In genomic region chr4:119996377-119996776, GRCm38 (mm10) we compare ENCODE assay signal across 20 mouse cellular contexts.
DNase-seq lines count a peak whose midpoint lies in the region; ATAC-seq and TF ChIP-seq lines count a peak whose summit lies in the region.
"Had no signal": no experiment of that assay in that cellular context is flagged by ENCODE, and none has a peak within 500 bp of the region (broad histone marks: within the 10 kb centered on the region; RNA-seq: fewer than 3 reads in every experiment).

No protein-coding gene starts in this region.

- DNase-seq in heart, adult 2 months: no peak
- DNase-seq in heart, postnatal 25 days (ENCODE audit: low spot score): no peak
- DNase-seq in liver, embryonic 14.5 days (ENCODE audit: low read depth in 3 of 3, low spot score in 3 of 3): no peak
- DNase-seq in liver: no peak
- peak; percentile 17 for DNase-seq in naive thymus-derived CD4-positive, alpha-beta T cell, adult 2 months (ENCODE audit: low read depth)
- DNase-seq in hindbrain, embryonic 10.5 days (ENCODE audit: low spot score): no peak
- DNase-seq: adrenal gland, postnatal 25 days; gastrocnemius, postnatal 25 days; kidney, adult 11 months; kidney, postnatal 4 days; layer of hippocampus, postnatal 36 days; lung, adult 2 months; right cerebral cortex, adult 18-20 months; thymus, postnatal 25 days had no signal

- no peaks in the 10 kb centered on the region for H3K4me1 ChIP-seq in heart, adult 2 months (ENCODE audit: control insufficient read depth, insufficient read depth, low read length)
- no peaks in the 10 kb centered on the region for H3K4me1 ChIP-seq in liver, embryonic 14.5 days (replicated peaks; ENCODE audit: control insufficient read depth in 2 of 2, insufficient read depth in 2 of 2, low read length in 1 of 2)
- no peaks in the 10 kb centered on the region for H3K4me1 ChIP-seq in E14TG2a.4 (replicated peaks; ENCODE audit: low read depth, low read length)
- peaks cover 12% of the 10 kb centered on the region for H3K4me1 ChIP-seq in hindbrain, embryonic 10.5 days (replicated peaks)
- H3K4me1 ChIP-seq: embryonic facial prominence, embryonic 13.5 days; limb, embryonic 10.5 days; stomach, embryonic 15.5 days had no signal

- H3K36me3 ChIP-seq in heart, adult 2 months (ENCODE audit: control insufficient read depth, insufficient read depth, low read length): no peaks in the 10 kb centered on the region
- H3K36me3 ChIP-seq in liver, embryonic 14.5 days (replicated peaks; ENCODE audit: control insufficient read depth, insufficient read depth, low read depth): no peaks in the 10 kb centered on the region
- H3K36me3 ChIP-seq in E14TG2a.4 (ENCODE audit: insufficient read depth, low read length): no peaks in the 10 kb centered on the region
- no peaks in the 10 kb centered on the region for H3K36me3 ChIP-seq in hindbrain, embryonic 10.5 days
- H3K36me3 ChIP-seq: embryonic facial prominence, embryonic 13.5 days; heart, embryonic 12.5 days; limb, embryonic 10.5 days; stomach, embryonic 15.5 days had no signal

- peak; percentile 33 for TF ChIP-seq CTCF in heart, adult 2 months (IDR thresholded peaks at IDR 0.05)
- peak; percentile 48 for TF ChIP-seq CTCF in liver, embryonic 14.5 days (IDR thresholded peaks at IDR 0.05; ENCODE audit: low read depth)
- TF ChIP-seq CTCF in E14TG2a.4 (conservative IDR thresholded peaks at IDR 0.05; ENCODE audit: low read length): peak; percentile 47

- TF ChIP-seq POLR2A in heart, adult 2 months (IDR thresholded peaks at IDR 0.05; ENCODE audit: insufficient read depth, low read depth, low read length): no peak

- H3K79me2 ChIP-seq in heart, adult 2 months (replicated peaks; ENCODE audit: control insufficient read depth, insufficient read depth, low read length): 0 out of 2 replicates have a peak, but pooled peaks cover 2% of the 10 kb centered on the region

- no peak for ATAC-seq in liver, embryonic 14.5 days (ENCODE audit: insufficient read depth)
- ATAC-seq: activated CD4-positive, CD25-positive, alpha-beta regulatory T cell, adult 4 months had no signal

- H3K9ac ChIP-seq in heart, adult 2 months (ENCODE audit: low read depth, low read length): no peak overlapping the region
- H3K9ac ChIP-seq in liver, embryonic 14.5 days (replicated peaks): no peak overlapping the region
- H3K9ac ChIP-seq: embryonic facial prominence, embryonic 13.5 days; heart, embryonic 12.5 days; stomach, embryonic 15.5 days had no signal

- no peak overlapping the region for H3K27ac ChIP-seq in heart, adult 2 months
- no peak overlapping the region for H3K27ac ChIP-seq in liver, embryonic 14.5 days
- H3K27ac ChIP-seq in hindbrain, embryonic 10.5 days: no peak overlapping the region
- H3K27ac ChIP-seq: embryonic facial prominence, embryonic 13.5 days; limb, embryonic 10.5 days; stomach, embryonic 15.5 days had no signal

- H3K9me3 ChIP-seq in liver, embryonic 14.5 days (ENCODE audit: control insufficient read depth, low read length): no peaks in the 10 kb centered on the region
- H3K9me3 ChIP-seq in E14TG2a.4 (ENCODE audit: low read length): no peaks in the 10 kb centered on the region
- no peaks in the 10 kb centered on the region for H3K9me3 ChIP-seq in hindbrain, embryonic 10.5 days
- H3K9me3 ChIP-seq: embryonic facial prominence, embryonic 13.5 days; heart, embryonic 12.5 days; limb, embryonic 10.5 days; stomach, embryonic 15.5 days had no signal

- H3K4me3 ChIP-seq in heart, adult 2 months: no peak overlapping the region
- no peak overlapping the region for H3K4me3 ChIP-seq in liver, embryonic 14.5 days (ENCODE audit: insufficient read depth in 1 of 2, low read depth in 2 of 2, low read length in 2 of 2)
- H3K4me3 ChIP-seq in E14TG2a.4 (replicated peaks; ENCODE audit: low read length): no peak overlapping the region
- H3K4me3 ChIP-seq in hindbrain, embryonic 10.5 days: no peak overlapping the region
- H3K4me3 ChIP-seq: embryonic facial prominence, embryonic 13.5 days; heart, embryonic 12.5 days; limb, embryonic 10.5 days; stomach, embryonic 15.5 days had no signal

- 97% methylated on average over 1 of the region's 1 CpGs for WGBS in heart, adult 2 months
- 72% methylated on average over 1 of the region's 1 CpGs for WGBS in liver, embryonic 14.5 days (ENCODE audit: insufficient replicate concordance)
- 89% methylated on average over 1 of the region's 1 CpGs for WGBS in hindbrain, embryonic 10.5 days

- no peak overlapping the region for H3K4me2 ChIP-seq in liver, embryonic 14.5 days (ENCODE audit: low read depth)
- H3K4me2 ChIP-seq: embryonic facial prominence, embryonic 13.5 days; heart, embryonic 12.5 days; stomach, embryonic 15.5 days had no signal

- no peak for TF ChIP-seq EP300 in heart, adult 2 months (IDR thresholded peaks at IDR 0.05; ENCODE audit: insufficient read depth, low read depth, low read length)
- TF ChIP-seq EP300 in liver, embryonic 14.5 days (IDR thresholded peaks at IDR 0.05; ENCODE audit: low read depth): no peak

- no peaks in the 10 kb centered on the region for H3K27me3 ChIP-seq in heart, adult 2 months (ENCODE audit: control insufficient read depth, insufficient read depth, low read length)
- no peaks in the 10 kb centered on the region for H3K27me3 ChIP-seq in liver, embryonic 14.5 days (ENCODE audit: control insufficient read depth, insufficient read depth, low read length)
- H3K27me3 ChIP-seq in E14TG2a.4 (ENCODE audit: insufficient read depth, low read length): no peaks in the 10 kb centered on the region
- no peaks in the 10 kb centered on the region for H3K27me3 ChIP-seq in hindbrain, embryonic 10.5 days (ENCODE audit: insufficient read depth, poor library complexity, severe bottlenecking)
- H3K27me3 ChIP-seq: embryonic facial prominence, embryonic 13.5 days; heart, embryonic 12.5 days; stomach, embryonic 15.5 days had no signal

- intact Hi-C loops in heart, adult 2 months (cut with DNase I): no loop called here
- intact Hi-C loops in heart, postnatal 25 days (cut with DNase I): no loop called here
